ENCODE assay signal across 20 mouse cellular contexts in the genomic region with DNA sequence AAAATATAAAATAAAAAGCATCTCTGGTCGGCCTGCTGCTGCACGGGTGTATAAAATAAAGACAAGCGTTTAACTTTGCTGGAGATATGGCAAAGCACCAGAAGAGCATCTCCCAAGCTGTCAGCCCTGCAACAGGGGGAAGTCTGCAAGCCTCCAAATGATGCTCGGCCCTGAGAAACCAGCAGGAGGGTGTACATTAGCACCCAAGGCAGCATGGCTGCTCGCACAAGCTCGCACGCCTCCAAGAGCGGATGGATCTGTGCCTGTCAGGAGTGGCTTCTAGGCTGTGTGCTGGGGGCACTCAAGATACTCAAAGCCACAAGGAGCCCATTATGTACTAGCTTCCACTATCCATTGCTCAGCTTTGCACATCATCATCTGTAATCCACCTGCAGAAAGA. TPM values are rescaled to one million over a fixed set of nuclear protein-coding genes. Genes with fewer than 3 reads are reported as not detected.
A peak's percentile ranks its signal among the peaks of the same experiment; 100 is the strongest.
DNase-seq lines count a peak whose midpoint lies in the region; TF ChIP-seq lines count a peak whose summit lies in the region.
"Had no signal": no experiment of that assay in that cellular context is flagged by ENCODE, and none has a peak within 500 bp of the region (broad histone marks: within the 10 kb centered on the region; RNA-seq: fewer than 3 reads in every experiment).

No protein-coding gene starts in this region.

- DNase-seq in layer of hippocampus, adult 11-12 months (ENCODE audit: low spot score): peak; percentile 13
- no peak for DNase-seq in layer of hippocampus, adult 9-10 months (ENCODE audit: low spot score)
- peak; percentile 51 for DNase-seq in brain, adult 2 months (ENCODE audit: low read depth, low spot score)
- peak; percentile 34 for DNase-seq in brain, embryonic 14.5 days (ENCODE audit: low read depth)
- DNase-seq in right cerebral cortex, postnatal 14 days: peak; percentile 27
- DNase-seq in kidney, adult 8-10 months: no peak
- DNase-seq in spleen, adult 18-20 months: no peak
- DNase-seq: adrenal gland, adult 8-10 months; cerebellum, adult 8-10 months; cerebellum, postnatal 36 days; embryo, embryonic 11 days; gastrocnemius, postnatal 36 days; heart, adult 2 months; heart, postnatal 14 days; kidney, postnatal 25 days; liver, embryonic 13.5 days; lung, adult 2 months; lung, postnatal 14 days; retina, postnatal 1 day; thymus, postnatal 14 days had no signal

- TF ChIP-seq POLR2A in brain, embryonic 14.5 days (IDR thresholded peaks at IDR 0.05; ENCODE audit: borderline replicate concordance, extremely low read depth, insufficient read depth, insufficient read length, poor library complexity, severe bottlenecking): no peak

- TF ChIP-seq CTCF in brain, embryonic 14.5 days (IDR thresholded peaks at IDR 0.05; ENCODE audit: borderline replicate concordance, extremely low read depth, insufficient read depth, insufficient read length): no peak

RNA-seq across cellular contexts. Expression of gene E2f3, which starts 39.8 kb away (rescaled TPM):
- 14.0 and 16.6 TPM in 2 replicates for polyA plus RNA-seq in brain, embryonic 14.5 days (2012; rRNA removed)

Comparison
In these comparisons a context has a peak if more than half of its experiments do, and no peak if none do; other contexts are left out.
1. DNase-seq: peak in layer of hippocampus, adult 11-12 months (single experiment), brain, adult 2 months (single experiment), brain, embryonic 14.5 days (single experiment) and right cerebral cortex, postnatal 14 days (single experiment); none in layer of hippocampus, adult 9-10 months (single experiment), kidney, adult 8-10 months (0 of 2) and spleen, adult 18-20 months (0 of 2).